Mouse (Mus musculus) heart, embryonic 12.5 days (tissue): ENCODE measurements around the gene Nprl2. TPM values are rescaled to one million over a fixed set of nuclear protein-coding genes. Genes with fewer than 3 reads are reported as not detected.

Source experiments
- ATAC-seq: fragments of 200-750 bp; cut with Nextera tagmentation; 2 replicates; pipeline ENCODE4 v1.8.0; 2017; ENCODE audit warnings: moderate TSS enrichment, moderate library complexity; ENCODE audit not compliant: insufficient number of reproducible peaks, low FRiP score
- H3K27ac ChIP-seq: fragments of 300-500 bp; sonication (generic); 2 replicates; pipeline ENCODE4 v1.5.1; 2016; ENCODE audit warnings: mild to moderate bottlenecking, moderate library complexity; ENCODE audit not compliant: poor library complexity, severe bottlenecking
- H3K27me3 ChIP-seq: fragments of 300-500 bp; sonication (generic); replicated peaks from 2 replicates; pipeline ENCODE4 v1.6.1; 2016; ENCODE audit warnings: mild to moderate bottlenecking, moderate library complexity
- H3K36me3 ChIP-seq: fragments of 300-500 bp; sonication (generic); 2 replicates; pipeline ENCODE4 v1.6.1; 2016; ENCODE audit warnings: mild to moderate bottlenecking, moderate library complexity
- H3K4me1 ChIP-seq: fragments of 300-500 bp; sonication (generic); replicated peaks from 2 replicates; pipeline ENCODE4 v1.6.1; 2016; ENCODE audit warnings: mild to moderate bottlenecking
- H3K4me2 ChIP-seq: fragments of 300-500 bp; sonication (generic); 2 replicates; pipeline ENCODE4 v1.6.1; 2016; ENCODE audit warnings: mild to moderate bottlenecking, moderate library complexity
- H3K4me3 ChIP-seq: fragments of 300-500 bp; sonication (generic); 2 replicates; pipeline ENCODE4 v1.5.1; 2016; ENCODE audit warnings: mild to moderate bottlenecking
- H3K9ac ChIP-seq: fragments of 300-500 bp; sonication (generic); 2 replicates; pipeline ENCODE4 v1.6.1; 2016; ENCODE audit warnings: mild to moderate bottlenecking, moderate library complexity
- H3K9me3 ChIP-seq: fragments of 300-500 bp; sonication (generic); replicated peaks from 2 replicates; pipeline ENCODE4 v1.6.1; 2016; ENCODE audit warnings: mild to moderate bottlenecking, moderate library complexity
- WGBS: fragments of 180-500 bp; shearing (Covaris S2); methylation state at CpG from one replicate; pipeline ENCODE4 v1.1.7; 2016; 5-methylcytosine and 5-hydroxymethylcytosine counted together
- polyA plus RNA-seq: library from polyadenylated mRNA; unstranded; fragments of >200 nt; fragmentation: Nextera tagmentation; extraction: Ambion mirVana; gene quantifications from 2 replicates; pipeline ENCODE4 v1.2.1, GENCODE M21; 2016

The Nprl2 gene
- polyA plus RNA-seq, 1 experiment from 2014 or later, result 25.1 TPM

DNA sequence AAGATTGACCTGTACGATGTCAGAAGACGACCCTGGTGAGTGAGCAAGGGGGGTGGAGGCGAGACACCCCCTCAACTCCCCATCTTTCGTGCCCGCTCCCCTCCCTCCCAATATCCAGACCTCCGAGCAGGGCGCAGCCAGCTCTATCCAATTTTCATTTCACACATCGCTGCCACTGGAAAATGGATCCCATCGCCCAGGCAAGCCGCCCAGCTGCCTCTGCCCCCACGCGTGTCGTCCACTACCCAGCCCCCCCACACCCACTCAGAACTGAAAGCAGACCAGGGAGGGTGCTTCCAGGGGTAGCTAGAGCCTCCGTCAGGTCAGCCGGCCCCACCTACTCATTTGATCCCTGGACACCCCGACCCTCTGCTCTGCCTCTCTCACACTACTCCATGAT lies 29.7 kb upstream of the Nprl2 start:
- H3K27me3 ChIP-seq, result peaks cover 18% of the 10 kb centered on the region
- H3K9me3 ChIP-seq, result no peaks in the 10 kb centered on the region
- H3K4me2 ChIP-seq, result no peak overlapping the region
- WGBS, result 86% methylated on average over 16 of the region's 16 CpGs
- no peaks in the 10 kb centered on the region for H3K36me3 ChIP-seq
- no peak overlapping the region for H3K27ac ChIP-seq
- H3K4me1 ChIP-seq, result peaks cover 38% of the 10 kb centered on the region
- H3K9ac ChIP-seq, result no peak overlapping the region
- no peak for ATAC-seq
- H3K4me3 ChIP-seq, result no peak overlapping the region

DNA sequence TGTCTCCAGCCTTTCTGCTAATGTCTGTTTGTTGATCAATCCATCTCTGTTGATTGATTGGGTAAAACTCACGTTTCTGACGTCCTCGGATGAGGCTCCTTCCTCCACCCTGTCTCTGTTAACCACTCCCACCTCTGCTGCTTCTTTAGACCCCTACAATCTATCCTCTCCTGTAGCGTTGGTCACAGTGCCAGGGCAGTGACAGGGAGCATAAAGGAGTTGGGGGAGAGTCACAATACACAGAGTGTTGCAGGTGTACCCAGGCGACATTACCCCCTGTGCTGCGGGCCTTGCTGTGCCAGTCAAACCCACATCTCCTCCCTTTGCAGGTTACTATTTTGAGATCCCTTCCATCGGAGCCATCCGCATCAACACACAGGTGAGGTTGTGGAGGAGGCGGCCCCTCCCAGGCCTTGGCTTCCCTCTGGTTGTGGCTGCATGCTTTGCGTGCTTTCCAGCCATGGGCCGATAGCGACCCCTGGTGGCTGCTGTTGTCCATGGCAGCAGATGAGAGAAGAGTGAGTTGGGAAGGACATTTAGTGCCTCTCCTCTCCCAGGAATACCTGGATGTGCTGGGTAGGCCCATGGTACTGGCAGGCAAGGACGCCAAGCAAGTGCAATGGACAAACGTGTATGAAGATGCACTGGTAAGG lies 27.6 kb upstream of the Nprl2 start:
- H3K4me2 ChIP-seq, result no peak overlapping the region
- 19% methylated on average over 14 of the region's 14 CpGs for WGBS

DNA sequence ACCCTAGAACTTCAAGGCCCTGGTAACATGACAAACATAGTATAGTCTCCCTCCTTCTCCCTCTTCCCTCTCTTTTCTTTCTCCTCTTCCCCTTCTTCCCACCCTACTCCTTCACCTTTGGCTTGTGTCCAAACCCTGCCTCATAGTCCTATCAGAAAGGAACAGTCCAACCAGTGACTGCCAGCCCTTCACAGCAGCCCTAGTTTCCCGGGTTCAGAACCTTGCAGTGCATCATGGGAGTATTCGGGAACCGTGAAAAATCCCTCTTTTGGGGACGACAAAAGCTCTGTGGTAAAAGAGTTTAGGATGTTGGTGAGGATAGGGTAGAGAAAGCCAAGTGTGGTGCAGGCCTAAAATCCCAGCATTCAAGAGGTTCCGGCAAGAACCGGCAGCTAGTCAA lies 21.7 kb upstream of the Nprl2 start:
- Histone ChIP-seq H3K4me1 (peaks cover 30% of the 10 kb centered on the region), H3K36me3 (peaks cover 4% of the 10 kb centered on the region; the same call in 1 of the 2 replicates), H3K9me3 (no peaks in the 10 kb centered on the region), H3K4me2 (no peak overlapping the region), H3K27me3 (peaks cover 14% of the 10 kb centered on the region), H3K9ac (no peak overlapping the region), H3K4me3 (no peak overlapping the region), H3K27ac (no peak overlapping the region)
- ATAC-seq, result no peak
- WGBS, result 60% methylated on average over 6 of the region's 6 CpGs

More for the DNA sequence above, 27.6 kb upstream of the Nprl2 start:
- no peak overlapping the region for H3K27ac ChIP-seq
- H3K4me1 ChIP-seq, result peaks cover 24% of the 10 kb centered on the region
- H3K4me3 ChIP-seq, result no peak overlapping the region
- no peak; the same call in 1 of the 2 replicates for ATAC-seq
- H3K9me3 ChIP-seq, result no peaks in the 10 kb centered on the region
- peaks cover 14% of the 10 kb centered on the region; the same call in 1 of the 2 replicates for H3K27me3 ChIP-seq
- H3K9ac ChIP-seq, result no peak overlapping the region
- no peaks in the 10 kb centered on the region for H3K36me3 ChIP-seq

DNA sequence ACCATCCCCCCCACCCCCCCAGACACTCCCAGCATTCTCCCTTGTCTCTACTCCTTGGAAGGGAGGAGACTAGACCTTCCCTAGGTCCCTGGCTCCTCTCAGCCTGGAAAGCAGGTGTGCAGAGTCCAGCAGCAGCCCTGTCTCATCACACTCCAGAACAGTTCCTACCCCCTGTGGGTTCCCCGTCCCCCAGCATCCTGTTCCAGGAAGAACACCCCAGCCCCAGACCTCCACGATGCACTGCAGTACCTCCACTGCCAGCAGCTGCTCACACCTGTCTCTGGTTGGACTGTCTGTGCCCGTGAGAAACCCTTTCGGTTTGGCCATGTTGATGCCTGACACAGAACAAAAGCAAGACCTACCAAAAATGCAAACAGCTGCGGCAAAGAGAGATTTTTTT lies 20.8 kb upstream of the Nprl2 start:
- Histone ChIP-seq H3K4me2 (peak overlapping the region; percentile 59), H3K27me3 (peaks cover 22% of the 10 kb centered on the region), H3K27ac (peak overlapping the region; percentile 48; the same call in 1 of the 2 replicates), H3K9ac (no peak overlapping the region), H3K4me3 (no peak overlapping the region), H3K9me3 (no peaks in the 10 kb centered on the region), H3K4me1 (peaks cover 30% of the 10 kb centered on the region), H3K36me3 (peaks cover 4% of the 10 kb centered on the region; the same call in 1 of the 2 replicates)
- 59% methylated on average over 5 of the region's 5 CpGs for WGBS
- ATAC-seq, result no peak

DNA sequence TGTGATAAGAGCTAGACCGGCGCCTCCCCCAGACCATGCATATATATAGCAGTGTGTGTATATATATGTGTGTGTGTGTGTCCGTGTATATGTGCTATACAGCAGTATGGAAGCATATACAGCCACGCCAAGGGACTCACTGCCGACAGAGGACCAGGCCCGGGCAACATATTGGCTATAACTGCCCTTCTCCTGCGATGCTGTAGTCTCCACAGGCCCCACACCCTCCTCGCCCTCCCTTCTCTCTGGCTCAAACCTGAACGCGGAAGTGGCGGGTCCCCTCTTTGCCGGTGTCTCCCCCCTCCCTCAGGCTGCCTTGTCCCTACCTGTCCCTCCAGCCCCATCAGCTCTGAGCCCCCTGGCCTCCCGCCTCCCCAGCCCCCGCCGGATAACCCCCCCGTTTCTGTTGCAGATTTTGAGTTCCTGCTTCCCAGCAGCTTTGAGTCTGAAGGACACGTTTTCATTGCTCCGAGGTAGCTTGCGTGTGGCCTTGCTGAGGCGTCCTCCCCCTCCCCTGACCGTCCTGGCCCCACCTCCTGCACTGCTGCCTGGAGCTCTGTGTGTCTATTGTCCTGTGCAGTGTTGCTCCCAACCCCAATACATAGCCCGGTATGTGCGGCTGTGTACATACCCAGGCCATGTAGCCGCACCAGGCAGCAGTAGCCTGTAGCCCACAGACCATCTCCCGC lies 20.2 kb upstream of the Nprl2 start:
- H3K27me3 ChIP-seq, result peaks cover 29% of the 10 kb centered on the region
- peak; percentile 59 for ATAC-seq
- H3K4me2 ChIP-seq, result peak overlapping the region; percentile 59
- no peaks in the 10 kb centered on the region for H3K9me3 ChIP-seq
- peaks cover 35% of the 10 kb centered on the region for H3K4me1 ChIP-seq
- H3K36me3 ChIP-seq, result peaks cover 4% of the 10 kb centered on the region; the same call in 1 of the 2 replicates
- 0 out of 2 replicates have a peak overlapping the region, but pooled peaks have one; percentile 1 for H3K9ac ChIP-seq
- H3K27ac ChIP-seq, result peak overlapping the region; percentile 50
- H3K4me3 ChIP-seq, result peak overlapping the region; percentile 14; the same call in 1 of the 2 replicates
- WGBS, result 25% methylated on average over 25 of the region's 25 CpGs

DNA sequence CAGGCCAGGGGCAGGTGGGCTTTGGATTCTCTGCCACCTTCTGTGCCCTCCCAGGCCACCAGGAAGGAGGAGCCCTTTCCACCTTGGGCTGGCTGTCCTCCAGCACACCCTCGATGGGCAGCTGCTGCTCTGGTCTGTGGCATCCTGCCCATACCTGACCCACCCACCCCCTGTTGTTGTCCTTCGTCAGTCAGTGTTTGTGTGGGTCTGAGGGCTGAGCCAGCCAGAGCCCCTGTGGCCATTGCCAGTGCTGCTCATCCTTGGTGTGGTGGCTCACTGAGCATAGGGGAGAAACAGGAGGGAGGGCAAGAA lies 19.7 kb upstream of the Nprl2 start:
- peak overlapping the region; percentile 59 for H3K4me2 ChIP-seq
- peak overlapping the region; percentile 39; the same call in 1 of the 2 replicates for H3K27ac ChIP-seq
- H3K4me1 ChIP-seq, result peaks cover 36% of the 10 kb centered on the region
- H3K27me3 ChIP-seq, result peaks cover 33% of the 10 kb centered on the region
- WGBS, result 39% methylated on average over 2 of the region's 2 CpGs
- peaks cover 4% of the 10 kb centered on the region; the same call in 1 of the 2 replicates for H3K36me3 ChIP-seq
- no peaks in the 10 kb centered on the region for H3K9me3 ChIP-seq
- H3K9ac ChIP-seq, result 0 out of 2 replicates have a peak overlapping the region, but pooled peaks have one; percentile 1
- ATAC-seq, result no peak
- H3K4me3 ChIP-seq, result no peak overlapping the region

DNA sequence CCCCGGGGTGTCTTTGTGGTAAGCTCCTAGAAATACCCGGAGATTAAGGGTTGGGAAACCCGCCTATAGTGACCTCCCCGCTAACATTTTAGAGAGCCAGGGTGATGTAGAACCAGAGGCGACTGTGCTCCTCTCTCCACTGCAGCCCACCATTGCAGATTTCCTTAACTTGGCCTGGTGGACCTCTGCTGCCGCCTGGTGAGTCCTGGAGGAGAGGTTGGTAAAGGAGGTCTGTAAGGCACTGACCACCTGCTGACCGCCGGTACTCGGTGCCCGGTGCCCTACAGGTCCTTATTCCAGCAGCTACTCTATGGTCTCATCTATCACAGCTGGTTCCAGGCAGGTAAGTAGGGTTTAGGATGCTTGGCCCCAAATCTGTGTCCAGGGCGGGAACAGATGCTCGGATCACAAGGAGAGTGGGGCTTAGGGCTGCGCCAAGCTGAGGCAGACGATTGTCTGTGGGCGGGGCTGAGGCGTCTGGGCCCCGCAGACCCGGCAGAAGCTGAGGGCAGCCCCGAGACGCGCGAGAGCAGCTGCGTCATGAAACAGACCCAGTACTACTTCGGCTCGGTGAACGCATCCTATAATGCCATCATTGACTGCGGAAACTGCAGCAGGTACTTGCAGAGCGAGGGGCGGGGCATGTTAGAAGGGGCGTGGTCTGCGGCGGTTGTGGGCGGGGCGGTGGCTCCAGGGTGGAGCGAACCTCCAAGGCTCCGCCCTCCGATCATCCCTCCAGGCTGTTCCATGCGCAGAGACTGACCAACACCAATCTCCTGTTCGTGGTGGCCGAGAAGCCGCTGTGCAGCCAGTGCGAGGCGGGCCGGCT lies 15.6 kb upstream of the Nprl2 start:
- ATAC-seq, result peak; percentile 66
- peaks cover 4% of the 10 kb centered on the region; the same call in 1 of the 2 replicates for H3K36me3 ChIP-seq
- H3K9me3 ChIP-seq, result no peaks in the 10 kb centered on the region
- peaks cover 43% of the 10 kb centered on the region for H3K27me3 ChIP-seq
- H3K4me1 ChIP-seq, result peaks cover 35% of the 10 kb centered on the region
- no peak overlapping the region for H3K27ac ChIP-seq
- peak overlapping the region; percentile 43 for H3K4me3 ChIP-seq
- peak overlapping the region; percentile 75 for H3K4me2 ChIP-seq
- H3K9ac ChIP-seq, result peak overlapping the region; percentile 52
- 13% methylated on average over 44 of the region's 44 CpGs for WGBS

DNA sequence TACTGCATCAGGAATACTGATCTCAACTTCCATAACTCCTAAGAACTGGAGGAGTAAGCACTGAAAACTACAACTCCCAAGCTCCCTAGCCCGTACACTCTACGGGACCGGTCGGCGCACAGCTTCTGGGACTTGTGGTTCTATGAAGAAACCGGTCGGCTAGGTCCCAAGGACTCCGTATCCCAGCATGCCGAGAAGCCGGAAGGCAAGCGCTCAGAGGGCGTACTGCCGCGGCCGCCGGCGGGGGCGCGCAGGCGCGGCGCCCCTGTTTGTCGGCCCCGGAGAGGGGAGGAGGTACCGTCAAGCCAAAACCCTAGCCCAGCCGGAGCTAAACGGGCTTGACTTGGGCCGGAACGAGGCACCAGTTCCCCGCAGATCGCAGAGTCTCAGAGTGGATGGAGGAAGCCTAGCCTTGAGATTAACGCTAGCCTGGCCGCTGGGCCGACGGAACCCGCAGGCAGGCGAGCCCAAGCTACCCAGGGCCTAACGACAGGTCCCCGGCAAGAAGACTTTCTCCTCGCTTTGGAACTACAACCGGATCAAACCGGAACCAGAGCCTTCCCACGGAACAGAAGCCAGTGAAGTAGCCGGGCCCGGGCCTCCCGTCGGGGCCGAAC lies 8.1 kb upstream of the Nprl2 start, which contains the start of gene Tmem115:
TSS of gene Tmem115 (plus strand) at position 155 of the 617 bp plus-strand sequence.
- peaks cover 25% of the 10 kb centered on the region for H3K4me1 ChIP-seq
- peaks cover 24% of the 10 kb centered on the region for H3K36me3 ChIP-seq
- no peaks in the 10 kb centered on the region for H3K27me3 ChIP-seq
- WGBS, result under 1% methylated on average over 45 of the region's 48 CpGs
- peak within 1 kb of the TSS; percentile 91 for H3K4me2 ChIP-seq
- peak; percentile 98 for ATAC-seq
- peak within 1 kb of the TSS; percentile 73 for H3K27ac ChIP-seq
- H3K9ac ChIP-seq, result peak within 1 kb of the TSS; percentile 92
- H3K9me3 ChIP-seq, result no peaks in the 10 kb centered on the region
- peak within 1 kb of the TSS; percentile 79 for H3K4me3 ChIP-seq

DNA sequence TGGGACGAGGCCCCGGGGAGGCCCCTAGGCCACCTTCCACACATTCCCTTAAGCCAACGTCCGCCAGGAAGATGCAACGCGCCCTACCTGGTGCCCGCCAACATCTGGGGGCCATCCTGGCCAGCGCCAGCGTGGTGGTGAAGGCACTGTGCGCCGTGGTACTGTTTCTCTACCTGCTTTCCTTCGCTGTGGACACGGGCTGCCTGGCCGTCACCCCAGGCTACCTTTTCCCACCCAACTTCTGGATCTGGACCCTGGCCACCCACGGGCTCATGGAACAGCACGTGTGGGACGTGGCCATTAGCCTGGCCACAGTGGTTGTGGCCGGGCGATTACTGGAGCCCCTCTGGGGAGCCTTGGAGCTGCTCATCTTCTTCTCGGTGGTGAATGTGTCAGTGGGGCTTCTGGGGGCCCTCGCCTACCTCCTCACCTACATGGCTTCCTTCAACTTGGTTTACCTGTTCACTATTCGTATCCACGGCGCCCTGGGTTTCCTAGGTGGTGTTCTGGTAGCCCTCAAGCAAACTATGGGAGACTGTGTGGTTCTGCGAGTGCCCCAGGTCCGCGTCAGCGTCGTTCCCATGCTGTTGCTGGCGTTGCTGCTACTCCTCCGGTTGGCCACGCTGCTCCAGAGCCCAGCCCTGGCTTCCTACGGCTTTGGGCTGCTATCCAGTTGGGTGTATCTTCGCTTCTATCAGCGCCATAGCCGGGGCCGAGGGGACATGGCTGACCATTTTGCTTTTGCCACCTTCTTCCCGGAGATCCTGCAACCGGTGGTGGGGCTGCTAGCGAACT lies 7.4 kb upstream of the Nprl2 start:
- Histone ChIP-seq H3K36me3 (peaks cover 31% of the 10 kb centered on the region), H3K4me2 (peak overlapping the region; percentile 91), H3K27ac (peak overlapping the region; percentile 73), H3K4me3 (peak overlapping the region; percentile 79), H3K9ac (peak overlapping the region; percentile 92), H3K4me1 (peaks cover 25% of the 10 kb centered on the region), H3K27me3 (no peaks in the 10 kb centered on the region), H3K9me3 (no peaks in the 10 kb centered on the region)
- peak; percentile 17 for ATAC-seq
- 0% methylated on average over 40 of the region's 40 CpGs for WGBS

DNA sequence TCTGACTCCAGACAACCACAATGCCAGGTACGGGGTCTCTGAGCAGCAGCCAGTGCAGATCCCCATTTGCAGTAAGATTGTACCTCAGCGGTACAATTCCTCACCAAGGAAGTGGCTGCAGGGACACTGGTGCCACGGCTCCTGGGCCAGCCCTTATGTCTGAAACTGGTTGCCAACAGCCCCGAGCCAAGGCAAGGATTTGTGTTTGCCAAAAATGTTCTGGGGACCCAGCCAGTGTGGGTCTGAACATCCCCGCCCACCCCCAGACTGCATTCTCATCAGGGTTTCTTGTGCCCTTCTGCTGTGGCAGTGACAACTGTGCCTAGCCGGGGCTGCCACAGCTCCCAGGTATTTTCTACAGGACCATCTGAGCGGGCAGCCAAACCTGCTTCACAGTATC lies 3.8 kb upstream of the Nprl2 start:
- Histone ChIP-seq H3K9ac (no peak overlapping the region), H3K4me1 (peaks cover 42% of the 10 kb centered on the region), H3K9me3 (no peaks in the 10 kb centered on the region), H3K27me3 (no peaks in the 10 kb centered on the region), H3K4me3 (no peak overlapping the region), H3K36me3 (peaks cover 37% of the 10 kb centered on the region), H3K27ac (no peak overlapping the region), H3K4me2 (no peak overlapping the region)
- ATAC-seq, result no peak
- WGBS, result 92% methylated on average over 7 of the region's 7 CpGs
